Mouse (Mus musculus): ENCODE data around the gene Acy3.

DNA sequence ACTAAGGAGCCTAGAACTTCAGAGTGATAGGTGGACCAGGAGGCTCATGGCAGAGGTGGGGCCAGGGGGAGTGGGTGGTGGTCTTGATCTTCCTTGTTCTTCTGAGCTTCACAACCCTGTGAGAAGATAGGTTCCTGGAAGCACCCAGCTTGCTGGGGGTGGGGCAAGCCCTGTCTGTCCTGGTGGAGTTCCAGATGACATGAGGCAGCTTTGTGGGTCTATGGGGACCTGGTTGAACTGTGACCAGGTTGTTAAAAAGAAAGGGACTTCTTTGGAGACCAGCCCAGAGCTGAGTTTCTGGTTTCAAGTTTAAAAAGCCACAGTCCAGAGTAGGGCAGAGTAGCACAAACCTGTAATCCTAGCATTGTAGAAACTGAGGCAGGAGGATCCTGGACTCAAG, 27.3 kb upstream of the Acy3 start:
- no peak for TF ChIP-seq CTCF (conservative IDR thresholded peaks at IDR 0.05; ENCODE audit: insufficient read depth, insufficient read length, low read depth, low read length)
- TF ChIP-seq POLR2A (IDR thresholded peaks at IDR 0.05; ENCODE audit: low read depth, low read length): no peak
